Mouse (Mus musculus) ES-Bruce4 (cell line): Measurements from ENCODE around the gene Myh9. TPM values are rescaled to one million over a fixed set of nuclear protein-coding genes. Genes with fewer than 3 reads are reported as not detected.

Source experiments
- H3K27ac ChIP-seq: 2 replicates; pipeline ENCODE4 v1.5.1; 2012; ENCODE audit warnings: low read length, inconsistent platforms; ENCODE audit not compliant: insufficient read depth
- H3K27me3 ChIP-seq: 2 replicates; pipeline ENCODE4 v1.6.1; 2012; ENCODE audit warnings: mild to moderate bottlenecking, low read length, inconsistent platforms; ENCODE audit not compliant: control insufficient read depth, poor library complexity, insufficient read depth, severe bottlenecking
- H3K36me3 ChIP-seq: 2 replicates; pipeline ENCODE4 v1.6.1; 2012; ENCODE audit warnings: inconsistent platforms, mild to moderate bottlenecking, low read length, moderate library complexity; ENCODE audit not compliant: control insufficient read depth, poor library complexity, insufficient read depth, severe bottlenecking
- H3K4me1 ChIP-seq: one replicate; pipeline ENCODE4 v1.8.1; 2011; ENCODE audit warnings: low read length; ENCODE audit not compliant: control insufficient read depth, insufficient read depth
- H3K4me3 ChIP-seq: 2 replicates; pipeline ENCODE4 v1.5.1; 2011; ENCODE audit warnings: low read depth, mild to moderate bottlenecking, low read length
- H3K9ac ChIP-seq: 2 replicates; pipeline ENCODE4 v1.6.1; 2012; ENCODE audit warnings: low read depth, mild to moderate bottlenecking, inconsistent platforms; ENCODE audit not compliant: poor library complexity, severe bottlenecking
- H3K9me3 ChIP-seq: replicated peaks from 2 replicates; pipeline ENCODE4 v1.6.1; 2012; ENCODE audit warnings: mild to moderate bottlenecking, low read length, inconsistent platforms; ENCODE audit not compliant: control insufficient read depth, poor library complexity, insufficient read depth, severe bottlenecking
- CTCF ChIP-seq: IDR thresholded peaks from one replicate; pipeline ENCODE4 v1.8.1; 2011; ENCODE audit warnings: low read depth, low read length
- EP300 ChIP-seq: IDR thresholded peaks from 2 replicates; pipeline ENCODE4 v1.6.1; 2011; ENCODE audit warnings: low read depth, low read length; ENCODE audit not compliant: insufficient read depth
- POLR2A ChIP-seq: IDR thresholded peaks from one replicate; pipeline ENCODE4 v1.8.1; 2011; ENCODE audit warnings: low read length; ENCODE audit not compliant: insufficient read depth
- polyA plus RNA-seq: library from polyadenylated mRNA; stranded (reverse); fragments of >200 nt; gene quantifications from 2 replicates; pipeline ENCODE4 v1.2.4, GENCODE M21; 2011; ENCODE audit warnings: low read depth; ENCODE audit not compliant: missing spikeins, insufficient read depth, insufficient read length

The Myh9 gene
- polyA plus RNA-seq, 1 experiment, result 601 TPM

- no peak for TF ChIP-seq CTCF
- TF ChIP-seq EP300, result no peak
- no peak for TF ChIP-seq POLR2A
- Histone ChIP-seq H3K9ac (no peak overlapping the region), H3K27me3 (no peaks in the 10 kb centered on the region), H3K27ac (no peak overlapping the region), H3K4me3 (no peak overlapping the region), H3K9me3 (no peaks in the 10 kb centered on the region), H3K36me3 (peaks cover 77% of the 10 kb centered on the region), H3K4me1 (no peaks in the 10 kb centered on the region)
These were observed 76.4 kb downstream of the Myh9 start for GRCm38 (mm10) chr15:77765484-77766093.

- TF ChIP-seq POLR2A (no peak), EP300 (no peak), CTCF (no peak)
- H3K4me1 ChIP-seq, result no peaks in the 10 kb centered on the region
- no peak overlapping the region for H3K9ac ChIP-seq
- peaks cover 68% of the 10 kb centered on the region for H3K36me3 ChIP-seq
- H3K27me3 ChIP-seq, result no peaks in the 10 kb centered on the region
- H3K27ac ChIP-seq, result no peak overlapping the region
- no peak overlapping the region for H3K4me3 ChIP-seq
- no peaks in the 10 kb centered on the region for H3K9me3 ChIP-seq
These were observed 77.5 kb downstream of the Myh9 start for GRCm38 (mm10) chr15:77764391-77765006.

GRCm38 (mm10) chr15:77763702-77764101 is 78.3 kb downstream of the Myh9 start:
- Histone ChIP-seq H3K27ac (no peak overlapping the region), H3K4me1 (no peaks in the 10 kb centered on the region), H3K36me3 (peaks cover 60% of the 10 kb centered on the region), H3K9me3 (no peaks in the 10 kb centered on the region), H3K27me3 (no peaks in the 10 kb centered on the region), H3K9ac (no peak overlapping the region), H3K4me3 (no peak overlapping the region)
- no peak for TF ChIP-seq POLR2A
- no peak for TF ChIP-seq EP300
- no peak for TF ChIP-seq CTCF

- Histone ChIP-seq H3K36me3 (peaks cover 54% of the 10 kb centered on the region), H3K27ac (no peak overlapping the region), H3K27me3 (no peaks in the 10 kb centered on the region), H3K9ac (no peak overlapping the region), H3K4me3 (no peak overlapping the region), H3K4me1 (no peaks in the 10 kb centered on the region), H3K9me3 (no peaks in the 10 kb centered on the region)
- no peak for TF ChIP-seq POLR2A
- TF ChIP-seq CTCF, result no peak
- no peak for TF ChIP-seq EP300
These were observed 78.9 kb downstream of the Myh9 start for GRCm38 (mm10) chr15:77763050-77763449.

- no peak overlapping the region for H3K4me3 ChIP-seq
- H3K4me1 ChIP-seq, result no peaks in the 10 kb centered on the region
- no peak overlapping the region for H3K9ac ChIP-seq
- peaks cover 41% of the 10 kb centered on the region for H3K36me3 ChIP-seq
- no peak overlapping the region for H3K27ac ChIP-seq
- no peaks in the 10 kb centered on the region for H3K9me3 ChIP-seq
- H3K27me3 ChIP-seq, result no peaks in the 10 kb centered on the region
- TF ChIP-seq POLR2A (no peak), CTCF (peak; percentile 94)
These were observed 80.2 kb downstream of the Myh9 start for GRCm38 (mm10) chr15:77761561-77762380.

- no peaks in the 10 kb centered on the region for H3K9me3 ChIP-seq
- TF ChIP-seq POLR2A, result no peak
- no peak for TF ChIP-seq EP300
- no peak for TF ChIP-seq CTCF
- H3K4me1 ChIP-seq, result no peaks in the 10 kb centered on the region
- H3K36me3 ChIP-seq, result peaks cover 34% of the 10 kb centered on the region
- H3K9ac ChIP-seq, result no peak overlapping the region
- no peaks in the 10 kb centered on the region for H3K27me3 ChIP-seq
- H3K4me3 ChIP-seq, result no peak overlapping the region
- H3K27ac ChIP-seq, result no peak overlapping the region
These were observed 80.9 kb downstream of the Myh9 start for GRCm38 (mm10) chr15:77761083-77761482.
